Mouse (Mus musculus) heart, embryonic 13.5 days (tissue): ENCODE results near the gene Pole2. TPM values are rescaled to one million over a fixed set of nuclear protein-coding genes. Genes with fewer than 3 reads are reported as not detected.
"Not testable (repeated sequence)": the region's sequence is repeated elsewhere in the genome, so short reads cannot be mapped to it uniquely, and the experiment has no call there.

Experiments used
- ATAC-seq: fragments of 200-750 bp; cut with Nextera tagmentation; 2 replicates; pipeline ENCODE4 v1.8.0; 2017; ENCODE audit warnings: moderate TSS enrichment; ENCODE audit not compliant: insufficient number of reproducible peaks, low FRiP score, low TSS enrichment; ENCODE audit errors: extremely low read depth
- H3K27ac ChIP-seq: fragments of 300-500 bp; sonication (generic); replicated peaks from 2 replicates; pipeline ENCODE4 v1.5.1; 2015; ENCODE audit warnings: moderate library complexity, mild to moderate bottlenecking, inconsistent platforms
- H3K27me3 ChIP-seq: fragments of 300-500 bp; sonication (generic); replicated peaks from 2 replicates; pipeline ENCODE4 v1.6.1; 2015; ENCODE audit warnings: mild to moderate bottlenecking, inconsistent platforms
- H3K36me3 ChIP-seq: fragments of 300-500 bp; sonication (generic); 2 replicates; pipeline ENCODE4 v1.6.1; 2015; ENCODE audit warnings: mild to moderate bottlenecking, inconsistent platforms
- H3K4me1 ChIP-seq: fragments of 300-500 bp; sonication (generic); 2 replicates; pipeline ENCODE4 v1.6.1; 2015; ENCODE audit warnings: inconsistent platforms
- H3K4me2 ChIP-seq: fragments of 300-500 bp; sonication (generic); 2 replicates; pipeline ENCODE4 v1.6.1; 2015; ENCODE audit warnings: inconsistent platforms, mild to moderate bottlenecking, moderate library complexity
- H3K4me3 ChIP-seq: fragments of 300-500 bp; sonication (generic); 2 replicates; pipeline ENCODE4 v1.5.1; 2015; ENCODE audit warnings: moderate library complexity, mild to moderate bottlenecking, inconsistent platforms
- H3K9ac ChIP-seq: fragments of 300-500 bp; sonication (generic); 2 replicates; pipeline ENCODE4 v1.6.1; 2015; ENCODE audit warnings: inconsistent platforms, mild to moderate bottlenecking, moderate library complexity
- H3K9me3 ChIP-seq: fragments of 300-500 bp; sonication (generic); 2 replicates; pipeline ENCODE4 v1.6.1; 2016; ENCODE audit warnings: inconsistent platforms
- WGBS: fragments of 180-500 bp; shearing (Covaris S2); methylation state at CpG from one replicate; pipeline ENCODE4 v1.1.7; 2015; ENCODE audit warnings: mixed read lengths; 5-methylcytosine and 5-hydroxymethylcytosine counted together
- polyA plus RNA-seq: library from polyadenylated mRNA; unstranded; fragments of >200 nt; fragmentation: Nextera tagmentation; extraction: Ambion mirVana; gene quantifications from 2 replicates; pipeline ENCODE4 v1.2.1, GENCODE M21; 2015

The Pole2 gene
- polyA plus RNA-seq, 1 experiment from 2014 or later, result 14.6 TPM

DNA sequence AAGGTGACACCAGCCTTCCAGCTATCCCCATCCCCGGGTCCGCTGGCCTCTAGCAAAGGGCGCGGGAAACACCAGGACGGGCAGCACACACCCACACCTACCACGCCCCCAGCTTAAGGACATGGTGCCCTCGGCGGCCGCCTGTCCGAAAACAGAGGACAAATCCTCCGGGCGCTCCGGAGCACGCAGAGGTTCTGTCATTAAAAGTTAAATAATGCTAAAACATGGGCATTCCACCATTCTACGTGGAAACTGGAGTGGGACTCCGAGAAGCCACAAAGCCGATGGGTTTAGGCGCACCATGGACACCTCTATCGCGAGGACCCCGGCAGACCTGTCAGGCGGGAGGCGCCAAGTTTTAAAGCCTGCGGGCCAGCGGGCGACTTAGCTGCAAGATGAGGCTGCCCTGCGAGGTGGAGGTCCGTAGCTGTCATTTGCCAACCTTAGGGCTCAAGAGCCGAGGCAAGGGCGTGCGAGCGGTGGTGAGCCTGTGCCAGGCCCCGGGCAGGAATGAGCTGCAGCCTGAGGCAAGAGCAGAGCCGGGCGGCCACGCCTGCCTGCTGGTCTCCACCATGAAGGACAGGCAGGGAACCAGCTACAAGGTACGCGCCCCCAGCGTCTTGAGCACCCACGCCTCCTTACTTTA, 59.4 kb downstream of the Pole2 start, which contains the start of gene Lrr1:
Lrr1 (plus strand) TSS at position 354 of the 646 bp plus-strand sequence.
- H3K36me3 ChIP-seq, result peaks cover 20% of the 10 kb centered on the region
- peak within 1 kb of the TSS; percentile 84 for H3K9ac ChIP-seq
- no peaks in the 10 kb centered on the region for H3K9me3 ChIP-seq
- peak within 1 kb of the TSS; percentile 64 for H3K27ac ChIP-seq
- peaks cover 17% of the 10 kb centered on the region for H3K4me1 ChIP-seq
- peak; percentile 80; the same call in 1 of the 2 replicates for ATAC-seq
- WGBS, result under 1% methylated on average over 40 of the region's 40 CpGs
- no peaks in the 10 kb centered on the region for H3K27me3 ChIP-seq
- H3K4me2 ChIP-seq, result peak within 1 kb of the TSS; percentile 79
- H3K4me3 ChIP-seq, result peak within 1 kb of the TSS; percentile 72

GRCm38 (mm10) chr12:69167656-69168460, 60.1 kb downstream of the Pole2 start:
- Histone ChIP-seq H3K9ac (peak overlapping the region; percentile 84), H3K4me2 (peak overlapping the region; percentile 79), H3K9me3 (no peaks in the 10 kb centered on the region), H3K27me3 (no peaks in the 10 kb centered on the region), H3K36me3 (peaks cover 13% of the 10 kb centered on the region), H3K4me3 (peak overlapping the region; percentile 72), H3K27ac (peak overlapping the region; percentile 64), H3K4me1 (peaks cover 17% of the 10 kb centered on the region)
- 10% methylated on average over 18 of the region's 18 CpGs for WGBS
- ATAC-seq, result 0 out of 2 replicates have a peak, but pooled peaks have one; percentile 26

DNA sequence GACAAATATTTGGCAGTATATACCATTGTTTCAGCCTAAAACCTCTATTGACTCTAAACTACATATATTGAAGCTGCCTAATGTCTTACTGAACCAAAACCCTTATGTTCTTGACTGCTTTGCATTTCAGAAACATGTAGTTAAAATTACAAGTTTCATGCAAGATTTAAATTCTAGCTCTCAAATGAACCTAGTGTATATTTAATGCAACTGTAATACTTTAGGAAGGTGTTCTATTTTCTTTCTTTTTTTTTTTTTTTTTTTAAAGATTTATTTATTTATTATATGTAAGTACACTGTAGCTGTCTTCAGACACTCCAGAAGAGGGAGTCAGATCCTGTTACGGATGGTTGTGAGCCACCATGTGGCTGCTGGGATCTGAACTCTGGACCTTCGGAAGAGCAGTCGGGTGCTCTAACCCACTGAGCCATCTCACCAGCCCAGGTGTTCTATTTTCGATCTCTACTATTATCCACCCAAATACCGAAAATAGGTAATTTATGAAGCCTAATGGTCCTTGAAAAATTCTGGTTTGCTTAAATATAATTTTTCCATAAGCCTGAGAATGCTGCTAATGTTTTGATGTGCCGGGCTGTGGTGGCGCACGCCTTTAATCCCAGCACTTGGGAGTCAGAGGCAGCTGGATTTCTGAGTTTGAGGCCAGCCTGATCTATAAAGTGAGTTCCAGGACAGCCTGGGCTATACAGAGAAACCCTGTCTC, 61.0 kb downstream of the Pole2 start:
- H3K9ac ChIP-seq, H3K36me3 ChIP-seq, H3K4me3 ChIP-seq, H3K4me2 ChIP-seq, H3K27ac ChIP-seq, H3K9me3 ChIP-seq, ATAC-seq, H3K27me3 ChIP-seq: not testable (repeated sequence)
- 65% methylated on average over 8 of the region's 8 CpGs for WGBS
- peaks cover 17% of the 10 kb centered on the region for H3K4me1 ChIP-seq

DNA sequence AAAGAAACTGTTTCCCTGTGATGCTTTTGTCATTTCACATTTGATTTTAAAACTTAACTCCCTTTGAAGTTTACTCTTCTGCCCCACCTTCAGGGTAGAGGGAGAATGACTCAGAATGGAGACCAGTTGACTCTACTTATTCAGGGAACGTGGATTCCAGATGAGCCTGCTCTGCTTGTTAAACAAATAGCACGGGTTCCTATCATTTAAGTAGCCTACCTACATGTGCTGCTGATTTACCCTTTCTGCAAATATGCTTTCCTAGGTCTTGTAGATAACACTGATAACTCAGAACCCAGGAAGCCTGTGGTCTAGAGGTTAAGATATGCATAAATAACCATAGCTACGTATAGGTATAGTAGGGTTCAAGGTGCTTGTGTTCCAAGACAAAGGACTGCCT, 63.1 kb downstream of the Pole2 start:
- Histone ChIP-seq H3K36me3 (no peaks in the 10 kb centered on the region), H3K4me2 (no peak overlapping the region), H3K4me1 (peaks cover 14% of the 10 kb centered on the region), H3K9me3 (no peaks in the 10 kb centered on the region), H3K27ac (no peak overlapping the region), H3K27me3 (no peaks in the 10 kb centered on the region), H3K4me3 (no peak overlapping the region), H3K9ac (no peak overlapping the region)
- no peak for ATAC-seq
- 37% methylated on average over 3 of the region's 3 CpGs for WGBS

- H3K9ac ChIP-seq, H3K4me2 ChIP-seq, H3K4me3 ChIP-seq, H3K27ac ChIP-seq, ATAC-seq, H3K36me3 ChIP-seq, H3K27me3 ChIP-seq, H3K9me3 ChIP-seq, H3K4me1 ChIP-seq: not testable (repeated sequence)
- WGBS, result 80% methylated on average over 4 of the region's 4 CpGs
These were observed 64.4 kb downstream of the Pole2 start for GRCm38 (mm10) chr12:69163586-69163985.

- H3K4me2 ChIP-seq, result not testable (repeated sequence)
- 70% methylated on average over 2 of the region's 2 CpGs for WGBS
These were observed 67.3 kb downstream of the Pole2 start for GRCm38 (mm10) chr12:69160677-69161076.

DNA sequence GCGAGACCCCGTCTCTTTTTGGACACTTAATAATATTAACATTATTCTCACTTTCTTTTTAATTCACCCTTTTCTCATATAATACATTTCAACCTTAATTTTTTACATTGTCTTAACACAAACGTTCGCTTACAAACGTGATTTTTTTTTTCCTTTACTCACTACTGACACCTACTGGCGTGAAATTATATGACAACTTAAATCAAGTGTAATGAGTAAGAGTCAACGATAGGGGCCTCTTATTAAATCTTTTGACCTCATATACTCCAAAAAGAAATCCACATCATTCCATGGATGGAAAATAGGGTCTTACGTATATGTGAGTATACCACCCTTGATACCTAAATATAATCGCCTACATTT, 68.4 kb downstream of the Pole2 start:
- no peak for ATAC-seq
- H3K4me1 ChIP-seq, result peaks cover 13% of the 10 kb centered on the region

More at GRCm38 (mm10) chr12:69160677-69161076, 67.3 kb downstream of the Pole2 start:
- H3K27me3 ChIP-seq, H3K27ac ChIP-seq, H3K9me3 ChIP-seq, H3K4me3 ChIP-seq, ATAC-seq, H3K9ac ChIP-seq: not testable (repeated sequence)
- H3K36me3 ChIP-seq, result peaks cover 23% of the 10 kb centered on the region
- peaks cover 13% of the 10 kb centered on the region for H3K4me1 ChIP-seq

GRCm38 (mm10) chr12:69158765-69159577, 69.0 kb downstream of the Pole2 start, which contains the start of gene Rps29:
Rps29 (minus strand) TSS chr12:69159186.
- not testable (repeated sequence) for H3K9me3 ChIP-seq, H3K27me3 ChIP-seq
- Histone ChIP-seq H3K4me3 (peak within 1 kb of the TSS; percentile 82), H3K36me3 (peaks cover 29% of the 10 kb centered on the region), H3K4me1 (peaks cover 13% of the 10 kb centered on the region), H3K4me2 (peak within 1 kb of the TSS; percentile 71), H3K27ac (peak within 1 kb of the TSS; percentile 95), H3K9ac (peak within 1 kb of the TSS; percentile 95)
- under 1% methylated on average over 60 of the region's 68 CpGs for whole genome bisulfite sequencing
- peak; percentile 99 for ATAC-seq

More for the DNA sequence above, 68.4 kb downstream of the Pole2 start:
- H3K4me2 ChIP-seq, result peak overlapping the region; percentile 50
- peaks cover 29% of the 10 kb centered on the region for H3K36me3 ChIP-seq
- WGBS, result 4% methylated on average over 9 of the region's 9 CpGs
- H3K27ac ChIP-seq, result peak overlapping the region; percentile 95
- H3K9me3 ChIP-seq, result no peaks in the 10 kb centered on the region
- peak overlapping the region; percentile 82 for H3K4me3 ChIP-seq
- H3K9ac ChIP-seq, result no peak overlapping the region
- no peaks in the 10 kb centered on the region for H3K27me3 ChIP-seq

DNA sequence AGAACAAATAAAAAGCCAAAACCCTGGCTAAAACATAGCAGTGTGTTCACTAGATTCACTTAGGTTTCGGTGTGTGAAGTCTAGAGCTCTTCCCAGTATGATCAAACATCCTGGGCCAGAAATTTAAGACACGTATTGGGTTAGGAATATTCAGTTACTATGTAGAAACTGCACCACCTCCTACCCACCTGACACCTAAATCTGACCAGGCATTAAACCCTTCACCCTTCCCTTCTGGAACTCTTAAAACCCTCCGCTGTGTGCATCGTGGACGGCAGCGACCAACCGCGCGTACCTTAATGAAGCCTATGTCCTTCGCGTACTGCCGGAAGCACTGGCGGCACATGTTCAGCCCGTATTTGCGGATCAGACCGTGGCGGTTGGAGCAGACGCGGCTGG, 69.6 kb downstream of the Pole2 start:
- Histone ChIP-seq H3K4me3 (peak overlapping the region; percentile 82), H3K9ac (peak overlapping the region; percentile 95), H3K4me2 (peak overlapping the region; percentile 71), H3K27me3 (no peaks in the 10 kb centered on the region), H3K9me3 (no peaks in the 10 kb centered on the region), H3K27ac (peak overlapping the region; percentile 95), H3K36me3 (peaks cover 29% of the 10 kb centered on the region), H3K4me1 (peaks cover 13% of the 10 kb centered on the region)
- no peak for ATAC-seq
- 2% methylated on average over 19 of the region's 19 CpGs for WGBS

GRCm38 (mm10) chr12:69157107-69157506, 70.9 kb downstream of the Pole2 start:
- Histone ChIP-seq H3K36me3 (peaks cover 29% of the 10 kb centered on the region), H3K27ac (no peak overlapping the region), H3K27me3 (no peaks in the 10 kb centered on the region), H3K4me3 (no peak overlapping the region), H3K9ac (no peak overlapping the region), H3K4me1 (peaks cover 13% of the 10 kb centered on the region), H3K4me2 (peak overlapping the region; percentile 71), H3K9me3 (no peaks in the 10 kb centered on the region)
- ATAC-seq, result no peak
- WGBS, result 88% methylated on average over 2 of the region's 2 CpGs
